Comparison of ENCODE assay signal across 13 mouse cellular contexts in the genomic region with DNA sequence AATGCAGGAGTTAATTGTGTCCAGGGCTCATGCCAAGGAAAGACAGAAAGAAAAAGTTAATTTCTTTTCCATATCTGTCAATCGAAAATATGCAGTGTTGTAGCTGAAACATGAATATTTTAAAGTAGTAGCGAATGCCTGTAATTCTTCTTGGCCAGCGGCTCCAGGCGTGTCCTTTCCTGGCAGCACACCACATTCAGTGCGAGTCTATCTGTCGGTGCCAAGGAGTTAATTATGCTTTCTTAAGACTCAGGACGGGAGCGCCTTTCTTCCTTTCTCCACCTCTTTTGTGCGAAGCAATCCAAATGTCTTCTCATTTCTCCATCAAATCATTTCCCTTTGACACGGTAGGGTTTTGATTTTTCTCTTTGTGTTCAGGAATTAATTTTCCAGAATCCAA.
A peak's percentile ranks its signal among the peaks of the same experiment; 100 is the strongest.
DNase-seq lines count a peak whose midpoint lies in the region; ATAC-seq and TF ChIP-seq lines count a peak whose summit lies in the region.
"Had no signal": no experiment of that assay in that cellular context is flagged by ENCODE, and none has a peak within 500 bp of the region (broad histone marks: within the 10 kb centered on the region; RNA-seq: fewer than 3 reads in every experiment).

No protein-coding gene starts in this region.

- TF ChIP-seq POLR2A in heart, adult 2 months (IDR thresholded peaks at IDR 0.05; ENCODE audit: insufficient read depth, low read depth, low read length): no peak

- no peaks in the 10 kb centered on the region for H3K36me3 ChIP-seq in heart, adult 2 months (ENCODE audit: control insufficient read depth, insufficient read depth, low read length)
- no peaks in the 10 kb centered on the region for H3K36me3 ChIP-seq in heart, embryonic 12.5 days
- no peaks in the 10 kb centered on the region for H3K36me3 ChIP-seq in hindbrain, embryonic 10.5 days
- H3K36me3 ChIP-seq: limb, embryonic 13.5 days; midbrain, embryonic 12.5 days had no signal

- no peaks in the 10 kb centered on the region for H3K27me3 ChIP-seq in heart, adult 2 months (ENCODE audit: control insufficient read depth, insufficient read depth, low read length)
- H3K27me3 ChIP-seq in heart, embryonic 12.5 days (replicated peaks): no peaks in the 10 kb centered on the region
- no peaks in the 10 kb centered on the region for H3K27me3 ChIP-seq in hindbrain, embryonic 10.5 days (ENCODE audit: insufficient read depth, poor library complexity, severe bottlenecking)
- H3K27me3 ChIP-seq: limb, embryonic 13.5 days; midbrain, embryonic 12.5 days had no signal

- no peak overlapping the region for H3K9ac ChIP-seq in heart, adult 2 months (ENCODE audit: low read depth, low read length)
- no peak overlapping the region for H3K9ac ChIP-seq in heart, embryonic 12.5 days
- H3K9ac ChIP-seq: limb, embryonic 13.5 days; midbrain, embryonic 12.5 days had no signal

- H3K4me1 ChIP-seq in heart, adult 2 months (ENCODE audit: control insufficient read depth, insufficient read depth, low read length): no peaks in the 10 kb centered on the region
- H3K4me1 ChIP-seq in heart, embryonic 12.5 days (replicated peaks): peaks cover 3% of the 10 kb centered on the region; the same call in 1 of the 2 replicates
- no peaks in the 10 kb centered on the region for H3K4me1 ChIP-seq in hindbrain, embryonic 10.5 days (replicated peaks)
- H3K4me1 ChIP-seq: midbrain, embryonic 12.5 days had no signal

- no peak for ATAC-seq in heart, embryonic 12.5 days (ENCODE audit: insufficient number of reproducible peaks, low FRiP score)

- no peaks in the 10 kb centered on the region for H3K9me3 ChIP-seq in heart, embryonic 12.5 days (replicated peaks)
- no peaks in the 10 kb centered on the region for H3K9me3 ChIP-seq in hindbrain, embryonic 10.5 days
- H3K9me3 ChIP-seq: limb, embryonic 13.5 days; midbrain, embryonic 12.5 days had no signal

- H3K4me3 ChIP-seq in heart, adult 2 months: no peak overlapping the region
- no peak overlapping the region for H3K4me3 ChIP-seq in heart, embryonic 12.5 days
- no peak overlapping the region for H3K4me3 ChIP-seq in hindbrain, embryonic 10.5 days
- H3K4me3 ChIP-seq: limb, embryonic 13.5 days; midbrain, embryonic 12.5 days had no signal

- WGBS in heart, adult 2 months: 53% methylated on average over 10 of the region's 10 CpGs
- WGBS in heart, embryonic 12.5 days: 81% methylated on average over 10 of the region's 10 CpGs
- 81% methylated on average over 10 of the region's 10 CpGs for WGBS in hindbrain, embryonic 10.5 days

- intact Hi-C loops in heart, adult 2 months (cut with DNase I): no loop called here

- TF ChIP-seq CTCF in heart, adult 2 months (IDR thresholded peaks at IDR 0.05): no peak

- no peak overlapping the region for H3K27ac ChIP-seq in heart, adult 2 months
- no peak overlapping the region for H3K27ac ChIP-seq in heart, embryonic 12.5 days (ENCODE audit: poor library complexity, severe bottlenecking)
- H3K27ac ChIP-seq in hindbrain, embryonic 10.5 days: no peak overlapping the region
- H3K27ac ChIP-seq: limb, embryonic 13.5 days; midbrain, embryonic 12.5 days had no signal

- no peak for TF ChIP-seq EP300 in heart, adult 2 months (IDR thresholded peaks at IDR 0.05; ENCODE audit: insufficient read depth, low read depth, low read length)

- no peaks in the 10 kb centered on the region for H3K79me2 ChIP-seq in heart, adult 2 months (replicated peaks; ENCODE audit: control insufficient read depth, insufficient read depth, low read length)

- H3K4me2 ChIP-seq in heart, embryonic 12.5 days: no peak overlapping the region
- H3K4me2 ChIP-seq: limb, embryonic 13.5 days; midbrain, embryonic 12.5 days had no signal

- peak; percentile 28 to 44 for DNase-seq in heart, adult 2 months
- peak; percentile 7 for DNase-seq in right cerebral cortex, postnatal 14 days
- DNase-seq in right cerebral cortex, adult 2 months (ENCODE audit: low spot score in 2 of 2): no peak
- DNase-seq in gastrocnemius, postnatal 25 days: peak; percentile 35
- DNase-seq in ovary, postnatal 36 days (ENCODE audit: low spot score): peak; percentile 30
- DNase-seq in hindbrain, embryonic 10.5 days (ENCODE audit: low spot score): no peak
- no peak for DNase-seq in layer of hippocampus, postnatal 10 days (ENCODE audit: low spot score in 2 of 2)
- DNase-seq: cerebellum, postnatal 36 days; kidney, adult 18-20 months; retina, postnatal 1 day had no signal

Comparison
In these comparisons a context has a peak if more than half of its experiments do, and no peak if none do; other contexts are left out.
1. DNase-seq: peak in heart, adult 2 months (2 of 2), right cerebral cortex, postnatal 14 days (single experiment), gastrocnemius, postnatal 25 days (single experiment) and ovary, postnatal 36 days (single experiment); none in right cerebral cortex, adult 2 months (0 of 2), hindbrain, embryonic 10.5 days (single experiment) and layer of hippocampus, postnatal 10 days (0 of 2).